Mouse (Mus musculus) intestine, postnatal 0 days (tissue): ENCODE data around the gene Olfr1341. TPM values are rescaled to one million over a fixed set of nuclear protein-coding genes. Genes with fewer than 3 reads are reported as not detected.

Experiments
- ATAC-seq: fragments of 200-750 bp; cut with Nextera tagmentation; 2 replicates; pipeline ENCODE4 v1.8.0; 2017; ENCODE audit warnings: mild to moderate bottlenecking, moderate TSS enrichment, moderate library complexity
- H3K27ac ChIP-seq: fragments of 300-500 bp; sonication (generic); 2 replicates; pipeline ENCODE4 v1.5.1; 2014; ENCODE audit warnings: mild to moderate bottlenecking, low read depth, low read length, moderate library complexity
- H3K27me3 ChIP-seq: fragments of 300-500 bp; sonication (generic); replicated peaks from 2 replicates; pipeline ENCODE4 v1.6.1; 2014; ENCODE audit warnings: low read length, mixed read lengths; ENCODE audit not compliant: control insufficient read depth, insufficient read depth
- H3K36me3 ChIP-seq: fragments of 300-500 bp; sonication (generic); 2 replicates; pipeline ENCODE4 v1.6.1; 2014; ENCODE audit warnings: mild to moderate bottlenecking, moderate library complexity; ENCODE audit not compliant: control insufficient read depth, insufficient read depth
- H3K4me1 ChIP-seq: fragments of 300-500 bp; sonication (generic); replicated peaks from 2 replicates; pipeline ENCODE4 v1.6.1; 2014; ENCODE audit warnings: antibody characterized with exemption, low read length, mixed read lengths; ENCODE audit not compliant: control insufficient read depth, insufficient read depth
- H3K4me2 ChIP-seq: fragments of 300-500 bp; sonication (generic); replicated peaks from 2 replicates; pipeline ENCODE4 v1.6.1; 2014; ENCODE audit warnings: low read depth, mild to moderate bottlenecking, moderate library complexity
- H3K4me3 ChIP-seq: fragments of 300-500 bp; sonication (generic); 2 replicates; pipeline ENCODE4 v1.5.1; 2014; ENCODE audit warnings: low read depth, low read length
- H3K9ac ChIP-seq: fragments of 300-500 bp; sonication (generic); 2 replicates; pipeline ENCODE4 v1.6.1; 2014; ENCODE audit warnings: mild to moderate bottlenecking, low read depth, low read length
- H3K9me3 ChIP-seq: fragments of 300-500 bp; sonication (generic); 2 replicates; pipeline ENCODE4 v1.6.1; 2016; ENCODE audit warnings: mixed run types; ENCODE audit not compliant: control insufficient read depth
- CTCF ChIP-seq: sonication (generic); IDR thresholded peaks from 2 replicates; pipeline ENCODE4 v1.5.1; 2016; ENCODE audit warnings: low read depth, mild to moderate bottlenecking, control low read depth, antibody characterized with exemption, moderate library complexity
- WGBS: fragments of 180-500 bp; shearing (Covaris S2); extraction: QIAGEN DNeasy Blood & Tissue Kit; methylation state at CpG from one replicate; pipeline ENCODE4 v1.1.7; 2014; 5-methylcytosine and 5-hydroxymethylcytosine counted together
- polyA plus RNA-seq: library from polyadenylated mRNA; unstranded; fragments of >200 nt; fragmentation: Nextera tagmentation; extraction: Ambion mirVana; gene quantifications from 2 replicates; pipeline ENCODE4 v1.2.1, GENCODE M21; 2015

Gene Olfr1341
- polyA plus RNA-seq, 1 experiment from 2014 or later, result not detected

DNA sequence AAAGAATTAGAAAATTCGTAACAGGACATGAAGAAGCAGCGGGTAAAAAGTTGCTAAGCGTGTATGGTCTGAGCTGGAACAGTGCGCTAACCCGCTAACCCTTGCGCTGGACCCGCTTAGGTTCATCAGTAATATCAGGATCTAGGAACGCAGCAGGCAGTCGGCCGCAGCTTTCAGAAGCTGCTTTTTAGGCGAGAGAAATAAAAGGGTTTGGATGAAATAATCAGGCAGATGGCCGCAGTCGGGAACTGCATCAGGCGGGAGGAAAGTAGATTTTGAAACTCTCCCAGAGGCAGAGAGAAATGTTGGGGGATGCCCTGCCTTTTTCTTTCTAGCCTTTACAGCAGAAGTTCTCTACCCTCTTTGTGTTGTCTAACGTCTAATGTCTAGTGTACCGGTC is 38.6 kb downstream of the Olfr1341 start:
- H3K4me2 ChIP-seq, result no peak overlapping the region
- TF ChIP-seq CTCF, result no peak
- ATAC-seq, result no peak

DNA sequence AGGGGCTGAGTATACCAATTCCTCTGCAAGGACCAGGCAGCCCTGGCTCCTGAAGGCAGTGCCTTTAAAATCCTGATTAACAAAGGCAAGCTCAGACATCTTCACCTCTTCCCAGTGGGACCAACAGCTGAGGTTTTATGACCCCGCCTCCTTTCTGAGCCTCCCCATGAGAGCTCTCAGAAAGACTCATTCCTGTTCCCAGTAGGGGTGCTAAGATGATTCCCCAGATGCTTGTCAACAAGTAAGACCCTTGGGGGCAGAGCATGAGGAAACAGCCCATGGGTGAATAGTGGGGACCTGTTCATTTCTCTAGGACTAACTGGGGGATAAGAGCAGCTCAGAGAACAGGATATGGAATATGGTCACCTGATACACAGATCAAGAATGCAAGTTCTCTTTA is 55.3 kb downstream of the Olfr1341 start, which contains the start of gene Olfr1338:
Gene Olfr1338 (minus strand): TSS at position 101 of the 400 bp plus-strand sequence.
- H3K4me1 ChIP-seq, result no peaks in the 10 kb centered on the region
- TF ChIP-seq CTCF, result no peak
- H3K9me3 ChIP-seq, result no peaks in the 10 kb centered on the region
- H3K27ac ChIP-seq, result no peak within 1 kb of the TSS
- ATAC-seq, result no peak
- no peaks in the 10 kb centered on the region for H3K27me3 ChIP-seq
- 68% methylated on average over 1 of the region's 1 CpGs for WGBS
- H3K4me3 ChIP-seq, result no peak within 1 kb of the TSS
- H3K9ac ChIP-seq, result no peak within 1 kb of the TSS
- H3K36me3 ChIP-seq, result no peaks in the 10 kb centered on the region
- no peak within 1 kb of the TSS for H3K4me2 ChIP-seq

More for the DNA sequence above, 38.6 kb downstream of the Olfr1341 start:
- Histone ChIP-seq H3K9ac (no peak overlapping the region), H3K27ac (no peak overlapping the region), H3K4me3 (no peak overlapping the region), H3K27me3 (no peaks in the 10 kb centered on the region), H3K4me1 (no peaks in the 10 kb centered on the region), H3K36me3 (no peaks in the 10 kb centered on the region), H3K9me3 (no peaks in the 10 kb centered on the region)
- WGBS, result 26% methylated on average over 16 of the region's 16 CpGs

Other genes with a start within 250 kb of the Olfr1341 start
- gene Mpl, start 246.0 kb upstream of the Olfr1341 start, polyA plus RNA-seq, result 0.05 and 0.10 TPM in 2 replicates
- 11.3 and 11.9 TPM in 2 replicates for gene Tie1, start 213.5 kb upstream of the Olfr1341 start, polyA plus RNA-seq
- 119 TPM in 2 replicates for gene 2610528J11Rik, start 176.5 kb upstream of the Olfr1341 start, polyA plus RNA-seq
- 19.8 and 20.7 TPM in 2 replicates for gene Tmem125, start 159.5 kb upstream of the Olfr1341 start, polyA plus RNA-seq
- gene Cfap57, start 82.7 kb upstream of the Olfr1341 start, polyA plus RNA-seq, result 0.29 and 0.42 TPM in 2 replicates
- 76.2 and 79.9 TPM in 2 replicates for gene Ebna1bp2, start 82.7 kb upstream of the Olfr1341 start, polyA plus RNA-seq
- not detected in 2 replicates for gene Olfr62, start 44.6 kb upstream of the Olfr1341 start, polyA plus RNA-seq
- gene Olfr1342, start 10.8 kb upstream of the Olfr1341 start, polyA plus RNA-seq, result not detected in 2 replicates
- not detected in 2 replicates for gene Olfr1340, start 16.6 kb downstream of the Olfr1341 start, polyA plus RNA-seq
- not detected in 2 replicates for gene Olfr1339, start 28.7 kb downstream of the Olfr1341 start, polyA plus RNA-seq
- gene Olfr1338, start 55.2 kb downstream of the Olfr1341 start, polyA plus RNA-seq, result not detected in 2 replicates
- not detected in 2 replicates for gene Olfr1337, start 79.1 kb downstream of the Olfr1341 start, polyA plus RNA-seq
- not detected in 2 replicates for gene Olfr1335, start 106.4 kb downstream of the Olfr1341 start, polyA plus RNA-seq
- not detected in 2 replicates for gene Olfr1333, start 132.8 kb downstream of the Olfr1341 start, polyA plus RNA-seq
- gene Olfr1331, start 161.1 kb downstream of the Olfr1341 start, polyA plus RNA-seq, result not detected in 2 replicates
- gene Olfr1330, start 185.1 kb downstream of the Olfr1341 start, polyA plus RNA-seq, result not detected in 2 replicates
- not detected in 2 replicates for gene Olfr1329, start 213.9 kb downstream of the Olfr1341 start, polyA plus RNA-seq
- gene Olfr1328, start 235.1 kb downstream of the Olfr1341 start, polyA plus RNA-seq, result not detected in 2 replicates